Mouse (Mus musculus): Measurements from ENCODE around the gene Zbtb7a.
A peak's percentile ranks its signal among the peaks of the same experiment; 100 is the strongest.

The Zbtb7a gene

DNA sequence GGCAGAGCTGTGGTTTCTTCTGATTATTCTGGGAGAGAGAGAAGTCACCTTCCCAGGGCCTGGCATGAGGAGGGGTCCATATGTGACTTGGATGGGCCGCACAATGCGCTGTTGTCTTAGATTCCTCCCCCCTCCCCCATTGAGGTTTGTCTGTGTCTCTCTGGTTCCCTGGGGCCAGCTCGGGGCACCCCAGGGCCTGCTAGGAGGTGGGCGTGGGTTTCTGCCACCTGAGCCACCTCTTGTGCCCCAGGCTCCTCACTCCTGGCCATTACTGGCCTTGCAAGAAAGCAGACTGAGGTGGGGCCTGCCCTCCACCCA lies 4.5 kb downstream of the Zbtb7a start:
- no peak for DNase-seq

DNA sequence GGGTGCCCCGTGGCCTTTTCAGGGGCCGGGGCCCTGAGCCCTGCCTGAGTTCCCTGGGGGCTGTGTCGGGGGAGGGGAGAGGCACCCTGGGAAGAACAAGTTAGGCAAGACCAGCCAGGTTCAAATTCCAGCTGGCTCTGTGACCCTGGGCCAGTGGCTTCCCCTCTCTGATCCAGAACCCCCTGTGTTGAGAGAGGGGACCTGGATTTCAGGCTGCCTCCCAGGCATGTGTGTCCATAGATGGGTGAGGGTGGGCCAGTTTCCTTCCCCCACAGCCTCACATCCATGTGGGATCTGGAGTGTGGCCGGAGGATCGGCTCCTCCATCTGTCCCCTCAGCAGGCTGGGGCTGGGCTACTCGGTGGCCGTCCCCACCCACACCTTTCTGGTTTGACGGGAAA lies 5.0 kb downstream of the Zbtb7a start:
- no peak for DNase-seq

DNA sequence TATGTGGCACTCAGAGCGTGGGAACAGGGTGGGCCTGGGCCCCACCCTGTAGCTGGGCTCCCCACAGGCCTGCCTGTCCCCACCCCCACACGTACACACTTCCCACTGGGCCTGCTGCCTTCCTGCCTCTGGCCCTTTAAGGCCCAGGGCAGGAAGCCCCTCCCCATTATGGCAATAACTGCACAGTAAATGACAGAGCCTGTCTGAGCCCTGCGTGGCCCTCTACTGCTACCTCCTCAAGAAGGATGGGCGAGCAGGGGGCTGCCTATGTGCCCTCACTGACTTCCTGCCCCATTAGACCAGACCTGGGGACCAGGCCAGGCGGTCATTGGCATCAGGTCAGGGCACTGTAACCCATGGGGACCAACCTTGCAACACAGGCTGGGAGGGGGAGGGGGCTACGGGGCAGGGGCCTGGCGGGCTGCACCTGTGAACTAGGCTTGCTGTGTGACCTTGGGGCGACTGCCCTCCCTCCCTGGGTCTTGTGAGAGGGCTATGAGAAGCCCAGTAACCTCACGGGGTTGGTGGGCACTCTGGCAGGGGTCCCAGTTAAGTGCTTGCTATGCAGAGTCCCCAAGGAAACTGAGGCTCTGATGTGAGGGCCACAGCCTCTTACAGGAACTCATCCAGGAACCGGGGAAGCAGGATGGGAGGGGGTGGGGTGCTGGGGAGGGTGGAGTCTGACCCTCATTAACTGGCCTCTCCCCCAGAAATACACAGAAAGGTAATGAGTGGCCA lies 5.9 kb downstream of the Zbtb7a start:
- peak in 1 of 2 experiments; percentile 57 for DNase-seq

DNA sequence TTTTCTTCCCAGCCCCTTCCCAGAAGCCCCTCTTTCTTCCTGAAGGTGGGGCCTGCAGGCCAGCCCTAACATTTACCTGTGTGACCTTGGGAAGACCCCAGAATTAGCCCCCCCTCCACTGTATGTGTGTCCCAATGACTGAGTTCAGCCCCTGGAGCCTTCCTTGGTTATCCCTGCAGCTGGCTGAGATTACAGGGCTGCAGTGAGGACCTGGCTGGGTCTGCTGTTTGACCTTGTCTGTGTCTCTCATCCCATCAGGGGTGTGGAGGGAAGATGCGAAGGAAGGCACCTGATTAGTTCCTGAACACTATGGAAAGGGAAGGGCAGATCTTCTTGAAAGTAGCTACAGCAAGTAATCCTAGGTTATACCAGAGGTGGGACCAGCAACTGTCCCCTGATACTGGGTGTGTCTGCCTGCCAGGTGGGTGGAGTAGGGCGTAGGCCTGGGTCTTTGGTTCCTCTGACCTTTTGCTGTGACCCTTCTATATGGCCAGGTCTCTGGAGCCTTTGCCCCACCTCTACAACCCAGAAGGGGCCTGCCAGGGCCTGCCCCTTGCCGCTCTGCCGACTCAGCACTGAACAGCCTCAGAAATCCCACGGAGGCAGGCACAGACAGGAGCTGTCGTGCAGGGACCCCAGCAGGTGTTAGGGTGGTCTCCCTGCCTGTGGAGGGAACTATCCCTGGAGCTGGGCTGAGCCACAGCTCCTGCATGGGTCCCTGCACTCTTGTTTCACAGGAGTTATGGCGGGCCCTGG lies 6.6 kb downstream of the Zbtb7a start:
- DNase-seq: no peak

DNA sequence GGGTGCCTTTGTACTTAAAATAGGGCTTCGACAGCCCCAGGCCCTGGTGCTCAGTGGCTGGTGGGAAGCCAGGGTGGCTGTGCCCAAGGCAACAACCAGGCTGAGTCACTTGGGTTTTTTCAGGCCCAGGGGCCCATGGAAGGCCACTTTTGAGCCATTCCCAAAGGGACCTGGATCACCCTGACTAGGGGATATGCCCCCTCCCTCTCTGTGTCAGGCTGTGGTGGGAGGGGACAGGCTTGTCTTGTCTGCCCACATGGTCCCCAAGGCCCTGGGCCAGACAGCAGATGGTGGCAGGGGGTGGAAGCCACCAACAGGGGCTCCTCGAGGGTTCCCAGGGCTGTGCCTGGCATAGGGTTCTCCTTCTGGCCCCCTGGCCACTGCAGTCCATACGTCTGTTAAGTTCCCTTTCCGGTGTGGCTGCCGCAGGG lies 7.5 kb downstream of the Zbtb7a start:
- no peak for DNase-seq

DNA sequence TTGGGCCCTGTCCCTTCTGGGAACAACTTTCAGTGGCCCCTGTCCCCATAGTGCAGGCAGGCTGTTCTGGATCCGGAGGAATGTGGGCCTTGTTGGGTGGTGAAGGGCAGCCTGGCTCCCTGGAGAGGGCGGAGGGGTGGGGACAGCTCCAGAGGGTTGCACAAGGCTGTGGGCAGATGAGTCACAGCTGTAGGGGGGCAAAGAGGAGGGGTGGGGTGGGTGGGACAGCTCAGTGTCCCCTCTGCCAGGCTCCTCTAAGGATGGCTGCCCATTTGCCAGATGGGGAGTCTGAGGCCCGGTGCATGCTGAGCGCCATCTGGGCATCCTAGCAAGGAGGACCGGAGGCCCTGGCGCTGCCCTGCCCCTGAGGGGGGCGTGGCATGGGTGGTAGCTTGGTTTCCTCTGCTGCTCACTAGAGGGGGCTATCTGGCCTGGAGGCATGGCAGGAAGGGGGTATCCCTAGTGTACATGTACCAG lies 8.2 kb downstream of the Zbtb7a start:
- no peak for DNase-seq

DNA sequence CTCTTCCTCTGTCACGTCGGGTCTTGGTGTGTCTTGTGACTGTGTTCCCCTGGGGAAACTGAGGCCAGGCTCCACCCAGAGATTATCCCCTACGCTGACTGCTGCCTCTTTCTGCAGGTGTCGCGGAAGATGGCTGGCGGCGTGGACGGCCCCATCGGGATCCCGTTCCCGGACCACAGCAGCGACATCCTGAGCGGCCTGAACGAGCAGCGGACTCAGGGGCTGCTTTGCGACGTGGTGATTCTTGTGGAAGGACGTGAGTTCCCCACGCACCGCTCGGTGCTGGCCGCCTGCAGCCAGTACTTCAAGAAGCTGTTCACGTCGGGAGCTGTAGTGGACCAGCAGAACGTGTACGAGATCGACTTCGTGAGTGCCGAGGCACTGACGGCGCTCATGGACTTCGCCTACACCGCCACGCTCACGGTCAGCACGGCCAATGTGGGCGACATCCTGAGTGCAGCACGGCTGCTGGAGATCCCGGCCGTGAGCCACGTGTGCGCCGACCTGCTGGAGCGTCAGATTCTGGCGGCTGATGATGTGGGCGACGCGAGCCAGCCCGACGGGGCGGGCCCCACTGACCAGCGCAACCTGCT lies 8.9 kb downstream of the Zbtb7a start:
- DNase-seq: no peak

DNA sequence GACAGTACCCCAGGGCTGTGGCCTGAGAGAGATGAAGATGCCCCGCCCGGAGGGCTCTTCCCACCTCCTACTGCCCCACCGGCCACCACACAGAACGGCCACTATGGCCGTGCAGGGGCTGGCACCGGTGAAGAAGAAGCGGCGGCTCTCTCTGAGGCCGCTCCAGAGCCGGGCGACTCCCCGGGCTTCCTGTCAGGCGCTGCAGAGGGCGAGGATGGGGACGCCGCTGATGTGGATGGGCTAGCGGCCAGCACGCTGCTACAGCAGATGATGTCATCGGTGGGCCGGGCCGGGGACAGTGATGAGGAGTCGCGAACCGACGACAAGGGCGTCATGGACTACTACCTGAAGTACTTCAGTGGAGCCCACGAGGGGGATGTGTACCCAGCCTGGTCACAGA lies 9.6 kb downstream of the Zbtb7a start:
- DNase-seq: no peak

DNA sequence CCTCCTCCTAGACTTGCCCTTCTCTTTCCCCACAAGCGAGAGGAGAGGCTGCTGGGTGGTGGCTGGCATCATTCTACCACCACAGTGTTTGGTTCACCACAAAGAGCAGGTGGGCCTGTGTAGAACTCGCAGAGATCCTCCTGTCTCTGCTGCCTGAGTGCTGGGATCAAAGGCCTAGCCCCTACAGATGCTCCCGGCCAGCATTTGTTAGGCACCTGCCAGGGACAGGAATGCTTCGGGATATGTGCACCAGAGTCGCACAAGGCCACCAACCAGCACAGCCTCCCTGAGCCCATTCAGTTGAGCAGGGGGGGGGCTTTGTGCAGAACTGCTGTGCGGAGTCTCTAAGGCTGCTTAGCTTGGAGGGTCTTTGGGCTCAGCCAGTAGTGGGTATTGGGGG lies 10.3 kb downstream of the Zbtb7a start:
- DNase-seq: no peak

DNA sequence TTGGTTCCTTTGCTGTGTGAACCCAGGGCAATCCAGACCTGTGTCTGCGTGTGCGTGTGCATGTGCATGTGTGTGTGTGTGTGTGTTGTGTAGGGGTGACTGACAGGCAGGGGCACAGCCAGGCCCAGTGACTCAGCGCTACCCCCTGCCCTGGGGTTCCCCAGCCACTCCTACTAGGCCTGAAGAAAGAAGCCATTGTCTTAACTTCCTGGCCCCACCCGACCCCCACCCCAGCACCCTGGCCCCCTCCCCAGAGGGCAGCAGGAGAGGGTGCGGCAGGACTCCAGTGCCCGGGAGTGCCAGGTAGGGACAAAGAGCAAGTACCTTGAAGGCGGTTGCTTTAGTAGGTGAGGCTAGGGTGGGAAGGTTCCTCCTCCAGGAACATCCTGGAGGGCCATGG lies 10.8 kb downstream of the Zbtb7a start:
- no peak for DNase-seq

DNA sequence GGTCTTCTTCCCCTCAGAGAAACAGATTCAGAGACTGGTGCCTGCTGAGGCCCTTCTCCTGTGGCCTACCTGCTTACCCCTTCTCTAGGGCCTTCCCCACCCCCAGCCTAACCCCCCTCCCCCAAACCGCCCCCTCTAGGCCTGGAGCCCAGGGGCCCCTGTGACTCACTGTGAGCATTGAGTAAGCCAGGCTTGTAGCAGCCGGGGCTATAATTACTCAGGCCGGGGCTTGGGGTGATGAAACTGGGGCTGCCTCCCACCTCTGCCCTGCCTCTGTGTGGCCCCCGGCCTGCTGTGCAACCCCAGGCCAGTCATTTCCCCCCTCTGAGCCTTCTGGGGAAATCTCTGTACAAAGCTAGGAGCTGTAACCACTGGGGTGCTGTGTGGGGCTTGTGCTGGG lies 11.3 kb downstream of the Zbtb7a start:
- DNase-seq: no peak

DNA sequence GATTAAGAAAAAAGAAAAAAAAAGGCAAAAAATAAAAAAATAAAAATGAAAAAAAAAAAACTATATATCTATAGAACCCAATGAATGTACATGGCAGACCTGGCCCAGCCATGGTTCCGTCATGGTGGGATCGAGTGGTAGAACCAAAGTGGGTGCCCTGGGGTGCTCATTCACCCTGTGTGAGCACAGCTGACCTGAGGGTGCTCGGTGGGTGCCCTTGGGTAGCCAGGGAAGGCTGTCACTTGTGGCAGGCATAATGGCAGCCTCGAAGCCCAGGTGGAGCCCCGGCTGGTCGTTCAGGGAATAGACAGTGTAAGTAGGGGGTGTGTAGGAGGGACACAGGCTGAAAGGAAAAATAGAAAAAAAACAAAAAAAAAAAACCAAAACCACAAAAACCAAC lies 16.2 kb downstream of the Zbtb7a start:
- DNase-seq: no peak

DNA sequence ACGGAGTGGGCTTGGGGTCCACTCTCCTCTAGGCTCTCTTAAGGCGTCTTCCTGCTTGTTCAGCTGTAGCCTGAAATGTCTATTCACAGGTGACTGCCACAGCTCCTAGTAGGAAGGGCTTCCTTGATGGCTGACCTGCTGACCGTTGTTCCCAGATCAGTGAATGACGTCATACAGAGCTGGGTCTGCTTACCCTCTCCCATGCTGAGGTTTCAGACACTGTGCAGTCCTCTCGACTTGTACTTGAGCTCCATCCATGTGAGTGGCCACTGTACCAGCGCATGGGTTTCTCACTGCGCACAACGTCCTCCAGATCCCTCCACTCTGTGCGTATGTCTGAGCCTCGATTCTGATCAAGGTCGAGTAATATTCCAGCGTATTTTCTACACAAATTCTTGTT lies 17.6 kb downstream of the Zbtb7a start:
- no peak for DNase-seq

DNA sequence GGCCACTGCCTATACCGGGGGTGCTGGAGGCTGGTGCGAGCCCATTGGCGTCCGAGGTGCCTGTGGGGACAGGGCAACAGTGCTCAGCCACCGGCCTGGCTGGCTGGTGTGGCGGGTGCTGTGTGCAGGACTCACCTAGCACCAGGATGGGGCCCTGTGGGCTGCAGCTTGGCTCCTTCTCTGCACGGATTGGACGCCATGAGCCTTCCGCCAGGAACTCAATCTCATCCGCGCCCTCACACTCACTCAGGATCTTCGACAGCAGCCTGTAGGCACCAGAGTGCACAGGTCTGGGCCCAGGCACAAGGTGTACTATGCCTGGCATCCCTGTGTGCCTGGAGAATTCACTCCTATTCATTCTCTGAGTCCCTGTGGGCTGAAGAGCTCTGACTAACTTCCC lies 19.3 kb downstream of the Zbtb7a start:
- DNase-seq: no peak

DNA sequence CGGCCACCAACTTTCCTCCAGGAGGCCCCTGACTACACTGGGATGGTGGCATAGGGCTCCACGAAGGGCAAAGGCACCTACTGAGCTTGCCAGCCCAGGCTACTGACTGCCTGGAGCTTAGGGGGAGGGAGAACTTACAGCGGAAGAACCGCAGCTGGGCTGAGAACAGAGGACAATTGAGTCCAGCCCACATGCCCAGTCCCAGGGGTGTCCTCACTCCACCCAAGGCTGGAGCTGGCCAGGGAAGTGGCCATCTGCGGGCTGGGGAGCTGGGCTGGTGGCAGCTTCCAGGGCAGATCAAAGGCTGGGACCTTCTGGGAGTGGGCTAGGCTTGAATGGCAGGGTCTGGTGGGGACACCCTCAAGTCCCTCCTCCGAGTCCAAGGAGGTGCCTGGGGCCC lies 19.7 kb downstream of the Zbtb7a start:
- DNase-seq: no peak

DNA sequence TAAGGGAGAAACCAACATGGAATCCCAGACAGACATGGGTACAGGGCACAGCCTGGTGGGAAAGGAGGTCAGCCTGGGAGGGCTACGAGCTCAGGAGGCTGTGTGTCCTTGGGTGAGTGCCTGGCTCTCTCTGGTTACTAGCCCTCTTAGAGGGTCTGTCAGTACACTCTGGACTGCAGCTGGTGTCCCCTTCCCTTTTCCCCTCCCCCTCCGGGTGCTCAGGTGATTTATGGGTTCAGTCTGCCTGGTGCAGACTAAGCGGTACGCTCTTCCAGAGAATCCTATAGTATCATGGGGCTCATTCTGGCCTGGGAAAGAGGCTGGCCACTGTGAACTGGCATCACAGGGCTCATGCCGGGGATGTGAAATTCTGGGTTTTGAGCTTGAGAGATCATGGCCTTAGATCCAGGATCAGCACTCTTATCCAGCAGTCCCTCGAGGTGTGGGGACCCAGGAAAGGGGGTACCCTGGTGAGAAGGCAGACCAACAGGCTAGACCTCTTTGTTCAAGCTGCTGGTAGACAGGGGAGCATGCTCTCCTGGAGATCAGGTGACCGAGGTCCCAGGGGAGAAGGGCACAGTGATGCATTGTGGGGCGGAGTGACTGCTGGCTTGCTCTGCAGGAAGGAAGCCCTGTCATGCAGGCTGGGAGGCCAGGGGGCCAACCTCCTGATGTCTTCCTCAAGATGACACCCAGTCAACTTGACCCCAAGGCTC lies 26.7 kb downstream of the Zbtb7a start:
- no peak for DNase-seq

DNA sequence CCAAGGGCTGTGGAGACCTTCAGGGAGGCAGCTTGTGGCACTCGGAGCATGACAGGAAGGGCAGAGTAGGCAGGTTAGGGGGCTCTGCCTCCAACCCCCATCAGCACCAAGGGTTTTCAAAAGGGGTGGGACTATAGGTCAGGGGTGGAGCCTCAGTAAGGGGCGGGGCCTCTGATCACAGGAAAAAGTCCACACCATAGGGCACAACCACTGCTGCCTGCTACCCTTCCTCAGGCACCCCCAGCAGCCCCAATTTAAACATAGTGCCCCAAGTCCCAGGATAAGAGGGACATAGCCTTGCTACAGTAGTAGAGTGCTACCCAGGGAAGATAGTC lies 27.3 kb downstream of the Zbtb7a start:
- DNase-seq: no peak

DNA sequence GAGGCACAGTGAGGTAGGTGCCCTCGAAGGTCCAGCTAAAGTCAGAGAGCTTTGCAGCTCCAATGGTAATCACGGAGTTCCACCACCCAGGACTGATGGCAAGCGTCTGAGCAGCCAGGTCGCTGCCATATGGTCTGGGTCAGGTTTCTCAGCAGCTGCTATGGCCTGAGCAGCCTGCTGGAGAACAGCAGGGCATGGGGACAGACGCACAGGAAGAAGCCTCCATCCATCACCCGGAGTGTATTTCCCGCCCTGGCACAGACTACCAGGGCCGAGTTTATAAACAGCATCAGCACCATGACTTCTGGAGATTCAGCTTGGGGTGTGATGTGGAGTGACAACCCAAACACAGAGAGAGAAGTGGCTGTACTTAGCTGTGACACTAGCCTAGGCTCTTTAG lies 30.1 kb downstream of the Zbtb7a start:
- DNase-seq: no peak

DNA sequence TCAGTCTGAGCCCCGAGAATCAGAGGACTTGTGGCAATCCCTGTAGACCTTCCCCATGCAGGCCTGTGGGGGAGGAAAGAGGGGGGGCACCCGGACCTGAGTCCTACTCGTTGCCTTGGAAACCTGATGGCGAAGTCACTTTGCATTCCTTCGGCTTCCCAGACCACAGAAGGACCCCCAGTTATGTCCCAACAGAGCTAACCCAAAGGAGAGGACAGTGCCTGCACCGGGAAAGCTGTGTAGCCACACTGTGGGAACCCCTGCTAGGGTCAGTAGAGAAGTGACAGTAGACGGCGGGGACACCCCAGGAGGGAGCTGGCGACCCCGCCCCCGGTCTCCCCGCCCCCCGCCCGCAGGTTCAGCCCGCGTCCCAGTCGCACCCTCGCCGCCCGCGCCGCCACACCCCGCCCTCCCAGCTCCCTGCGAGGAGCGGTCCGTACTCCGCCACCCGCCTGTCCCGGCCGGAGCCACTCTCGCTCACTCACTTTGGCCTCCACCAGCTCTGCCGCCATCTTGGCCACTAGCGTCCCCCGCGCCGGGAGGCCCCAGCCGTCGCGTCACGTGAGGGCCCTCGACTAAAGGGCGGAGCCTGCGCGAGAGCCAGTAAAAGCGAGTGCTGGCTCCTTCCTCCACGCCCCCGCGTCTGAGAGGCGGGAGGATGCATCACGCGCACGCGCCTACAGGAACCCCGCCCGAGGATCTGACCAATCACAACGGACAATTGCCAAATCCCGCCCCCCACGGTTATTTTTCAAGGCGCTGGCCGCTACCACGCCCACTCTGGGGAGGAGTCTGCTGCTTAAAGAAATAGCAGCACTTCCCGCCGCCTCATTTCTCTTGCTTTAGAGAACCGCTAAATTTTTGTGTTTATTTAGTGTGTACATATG lies 32.4 kb downstream of the Zbtb7a start, which contains the start of gene Pias4:
Pias4 (minus strand) TSS at position 724 of the 887 bp plus-strand sequence.
- peak; percentile 100 for DNase-seq

DNA sequence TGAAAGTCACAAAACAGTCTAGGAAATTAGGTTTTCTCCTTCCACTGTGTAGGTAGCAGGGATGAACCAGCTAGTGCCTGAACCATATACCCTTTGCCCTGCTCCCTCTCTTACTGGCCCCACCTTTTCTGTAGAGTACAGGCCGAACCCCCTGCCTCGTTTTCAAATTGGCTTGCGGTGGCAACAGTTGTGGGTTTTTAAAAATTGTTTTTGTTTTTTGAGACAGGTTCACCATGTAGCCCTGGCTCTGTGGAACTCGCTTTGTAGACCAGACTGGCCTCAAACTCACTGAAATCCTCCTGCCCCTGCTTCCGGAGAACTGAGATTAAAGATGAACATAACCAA lies 33.0 kb downstream of the Zbtb7a start:
- DNase-seq: no peak

DNA sequence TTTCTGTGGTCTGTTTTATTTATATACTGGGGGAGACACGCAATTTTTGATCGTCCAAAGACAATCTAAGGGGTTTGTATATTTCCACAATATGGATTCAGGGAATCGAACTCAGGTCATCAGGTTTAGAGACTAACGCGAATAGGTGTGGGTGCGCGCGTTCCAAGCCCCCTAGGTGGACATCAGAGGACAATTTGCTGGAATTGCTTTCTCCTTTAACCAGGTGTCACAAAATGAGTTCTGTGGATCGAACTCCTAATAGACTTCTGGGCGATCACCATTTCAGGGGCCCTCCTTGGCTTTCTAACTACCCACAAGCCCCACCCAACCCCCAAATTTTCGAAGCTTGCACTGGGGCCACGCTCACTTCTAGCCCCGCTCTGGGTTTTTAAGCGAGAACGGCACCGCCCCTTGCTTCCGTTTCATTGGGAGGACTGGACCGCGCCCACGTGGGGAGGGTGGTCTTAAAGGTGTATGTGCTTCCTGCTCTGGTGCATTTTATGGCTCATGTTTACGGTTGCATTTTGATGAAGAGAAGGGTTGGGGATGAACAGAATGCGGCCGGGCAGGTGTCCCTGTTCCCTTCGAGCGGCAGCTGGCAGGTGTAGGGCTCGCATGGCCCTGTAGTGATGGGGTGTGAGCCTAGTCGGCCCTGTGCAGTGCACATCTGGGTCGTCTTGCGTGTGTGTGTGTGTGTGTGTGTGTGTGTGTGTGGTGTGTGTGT lies 33.7 kb downstream of the Zbtb7a start:
- DNase-seq: peak; percentile 88 to 93

DNA sequence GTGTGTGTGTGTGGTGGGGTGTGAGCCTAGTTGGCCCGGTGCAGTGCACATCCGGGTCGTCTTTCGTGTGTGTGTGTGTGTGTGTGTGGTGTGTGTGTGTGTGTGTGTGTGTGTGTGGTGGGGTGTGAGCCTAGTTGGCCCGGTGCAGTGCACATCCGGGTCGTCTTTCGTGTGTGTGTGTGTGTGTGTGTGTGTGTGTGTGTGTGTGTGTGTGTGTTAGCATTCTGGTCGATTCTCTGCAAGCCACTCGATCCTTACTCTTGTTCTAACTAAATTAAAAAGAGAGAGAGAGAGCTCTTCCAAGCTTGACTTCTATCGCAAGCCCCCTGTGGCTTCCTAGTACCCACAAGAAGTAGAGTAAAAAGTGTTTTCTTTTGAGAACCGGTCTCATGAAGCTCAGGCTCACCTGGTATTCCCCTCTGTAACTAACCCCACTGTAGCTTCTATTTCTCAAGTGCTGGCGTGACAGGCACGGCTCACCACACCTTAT lies 34.4 kb downstream of the Zbtb7a start:
- peak; percentile 57 to 61 for DNase-seq

All from thymus, postnatal 36 days (tissue).